Mouse (Mus musculus) kidney, embryonic 14.5 days (tissue): ENCODE measurements at regions not wholly inside any gene's neighbourhood (a gene's known extent, or its start where the extent isn't known, plus 50 kb on each side); places are given as distances from the start of the nearest gene placed in this dataset.

Experiments
- ATAC-seq: fragments of 200-750 bp; cut with Nextera tagmentation; 2 replicates; pipeline ENCODE4 v1.8.0; 2017; ENCODE audit warnings: moderate number of reproducible peaks, mild to moderate bottlenecking, moderate TSS enrichment, moderate library complexity; ENCODE audit not compliant: low FRiP score, low TSS enrichment
- H3K27ac ChIP-seq: fragments of 300-500 bp; sonication (generic); 2 replicates; pipeline ENCODE4 v1.5.1; 2014; ENCODE audit warnings: low read depth, mild to moderate bottlenecking, low read length, moderate library complexity, mixed read lengths
- H3K27me3 ChIP-seq: fragments of 300-500 bp; sonication (generic); 2 replicates; pipeline ENCODE4 v1.6.1; 2014; ENCODE audit warnings: mild to moderate bottlenecking, low read length; ENCODE audit not compliant: control insufficient read depth, insufficient read depth
- H3K36me3 ChIP-seq: fragments of 300-500 bp; sonication (generic); 2 replicates; pipeline ENCODE4 v1.6.1; 2014; ENCODE audit warnings: low read length, mixed read lengths; ENCODE audit not compliant: control insufficient read depth, insufficient read depth
- H3K4me1 ChIP-seq: fragments of 300-500 bp; sonication (generic); 2 replicates; pipeline ENCODE4 v1.6.1; 2014; ENCODE audit warnings: low read length, mixed read lengths; ENCODE audit not compliant: control insufficient read depth, insufficient read depth
- H3K4me2 ChIP-seq: fragments of 300-500 bp; sonication (generic); replicated peaks from 2 replicates; pipeline ENCODE4 v1.6.1; 2014; ENCODE audit warnings: low read depth, mild to moderate bottlenecking, low read length
- H3K4me3 ChIP-seq: fragments of 300-500 bp; sonication (generic); 2 replicates; pipeline ENCODE4 v1.5.1; 2014; ENCODE audit warnings: mild to moderate bottlenecking, low read length
- H3K9ac ChIP-seq: fragments of 300-500 bp; sonication (generic); 2 replicates; pipeline ENCODE4 v1.6.1; 2014; ENCODE audit warnings: low read depth, mild to moderate bottlenecking, low read length, moderate library complexity
- H3K9me3 ChIP-seq: fragments of 300-500 bp; sonication (generic); 2 replicates; pipeline ENCODE4 v1.6.1; 2016; ENCODE audit warnings: low read length; ENCODE audit not compliant: control insufficient read depth
- WGBS: fragments of 180-500 bp; shearing (Covaris S2); extraction: QIAGEN DNeasy Blood & Tissue Kit; methylation state at CpG from one replicate; pipeline ENCODE4 v1.1.7; 2014; 5-methylcytosine and 5-hydroxymethylcytosine counted together

GRCm38 (mm10) chr3:66537106-66537893 is 240.7 kb upstream of the Veph1 start:
- no peaks in the 10 kb centered on the region for H3K36me3 ChIP-seq
- H3K9ac ChIP-seq = no peak overlapping the region
- no peak overlapping the region for H3K4me3 ChIP-seq
- no peak overlapping the region for H3K27ac ChIP-seq
- H3K9me3 ChIP-seq = no peaks in the 10 kb centered on the region
- no peaks in the 10 kb centered on the region for H3K4me1 ChIP-seq
- no peak overlapping the region for H3K4me2 ChIP-seq
- no peak for ATAC-seq
- H3K27me3 ChIP-seq = no peaks in the 10 kb centered on the region
- WGBS = 46% methylated on average over 3 of the region's 3 CpGs

GRCm38 (mm10) chr3:66536673-66537072 is 240.0 kb upstream of the Veph1 start:
- Histone ChIP-seq H3K4me3 (no peak overlapping the region), H3K27me3 (no peaks in the 10 kb centered on the region), H3K9ac (no peak overlapping the region), H3K4me1 (no peaks in the 10 kb centered on the region), H3K27ac (no peak overlapping the region), H3K4me2 (no peak overlapping the region), H3K9me3 (no peaks in the 10 kb centered on the region), H3K36me3 (no peaks in the 10 kb centered on the region)
- 73% methylated on average over 11 of the region's 11 CpGs for WGBS
- ATAC-seq = no peak

GRCm38 (mm10) chr3:66535786-66536529 is 239.3 kb upstream of the Veph1 start:
- no peak for ATAC-seq
- no peak overlapping the region for H3K4me2 ChIP-seq
- H3K4me3 ChIP-seq = no peak overlapping the region
- H3K27ac ChIP-seq = no peak overlapping the region
- WGBS = 30% methylated on average over 8 of the region's 8 CpGs
- no peak overlapping the region for H3K9ac ChIP-seq
- H3K9me3 ChIP-seq = no peaks in the 10 kb centered on the region
- H3K36me3 ChIP-seq = no peaks in the 10 kb centered on the region
- no peaks in the 10 kb centered on the region for H3K4me1 ChIP-seq
- no peaks in the 10 kb centered on the region for H3K27me3 ChIP-seq

GRCm38 (mm10) chr3:66519925-66520324 is 223.3 kb upstream of the Veph1 start:
- Histone ChIP-seq H3K27me3 (no peaks in the 10 kb centered on the region), H3K9me3 (no peaks in the 10 kb centered on the region), H3K36me3 (no peaks in the 10 kb centered on the region), H3K4me1 (no peaks in the 10 kb centered on the region), H3K4me3 (no peak overlapping the region), H3K4me2 (no peak overlapping the region), H3K9ac (no peak overlapping the region), H3K27ac (no peak overlapping the region)
- 88% methylated on average over 1 of the region's 1 CpGs for WGBS
- ATAC-seq = no peak

GRCm38 (mm10) chr3:66518289-66518688 is 221.7 kb upstream of the Veph1 start:
- WGBS = 36% methylated on average over 2 of the region's 2 CpGs
- no peak overlapping the region for H3K27ac ChIP-seq

GRCm38 (mm10) chr3:66515773-66516406 is 219.3 kb upstream of the Veph1 start:
- H3K36me3 ChIP-seq = no peaks in the 10 kb centered on the region
- no peak overlapping the region for H3K4me2 ChIP-seq
- no peaks in the 10 kb centered on the region for H3K27me3 ChIP-seq
- H3K9me3 ChIP-seq = no peaks in the 10 kb centered on the region
- no peaks in the 10 kb centered on the region for H3K4me1 ChIP-seq
- no peak overlapping the region for H3K27ac ChIP-seq
- no peak for ATAC-seq
- 91% methylated on average over 6 of the region's 6 CpGs for WGBS
- no peak overlapping the region for H3K4me3 ChIP-seq
- H3K9ac ChIP-seq = no peak overlapping the region

More at GRCm38 (mm10) chr3:66518289-66518688, 221.7 kb upstream of the Veph1 start:
- H3K27me3 ChIP-seq = no peaks in the 10 kb centered on the region
- no peak overlapping the region for H3K4me3 ChIP-seq
- H3K9me3 ChIP-seq = no peaks in the 10 kb centered on the region
- no peak overlapping the region for H3K4me2 ChIP-seq
- H3K9ac ChIP-seq = no peak overlapping the region
- ATAC-seq = no peak
- H3K4me1 ChIP-seq = no peaks in the 10 kb centered on the region
- no peaks in the 10 kb centered on the region for H3K36me3 ChIP-seq

GRCm38 (mm10) chr3:66514587-66514986 is 217.9 kb upstream of the Veph1 start:
- Histone ChIP-seq H3K4me1 (no peaks in the 10 kb centered on the region), H3K9me3 (no peaks in the 10 kb centered on the region), H3K4me2 (no peak overlapping the region), H3K4me3 (no peak overlapping the region), H3K27me3 (no peaks in the 10 kb centered on the region), H3K9ac (no peak overlapping the region), H3K27ac (no peak overlapping the region), H3K36me3 (no peaks in the 10 kb centered on the region)
- ATAC-seq = no peak
- 85% methylated on average over 8 of the region's 8 CpGs for WGBS

- no peak for ATAC-seq
These were observed 215.8 kb upstream of the Veph1 start for GRCm38 (mm10) chr3:66512408-66512807.

GRCm38 (mm10) chr3:66510455-66510854 is 213.8 kb upstream of the Veph1 start:
- Histone ChIP-seq H3K4me2 (no peak overlapping the region), H3K36me3 (no peaks in the 10 kb centered on the region)
- ATAC-seq = no peak

More at GRCm38 (mm10) chr3:66512408-66512807, 215.8 kb upstream of the Veph1 start:
- no peaks in the 10 kb centered on the region for H3K4me1 ChIP-seq
- H3K9me3 ChIP-seq = no peaks in the 10 kb centered on the region
- 98% methylated on average over 1 of the region's 1 CpGs for WGBS
- H3K36me3 ChIP-seq = no peaks in the 10 kb centered on the region
- no peak overlapping the region for H3K4me3 ChIP-seq
- H3K27ac ChIP-seq = no peak overlapping the region
- H3K4me2 ChIP-seq = no peak overlapping the region
- H3K27me3 ChIP-seq = no peaks in the 10 kb centered on the region
- H3K9ac ChIP-seq = no peak overlapping the region

More at GRCm38 (mm10) chr3:66510455-66510854, 213.8 kb upstream of the Veph1 start:
- 79% methylated on average over 4 of the region's 4 CpGs for WGBS
- H3K4me1 ChIP-seq = no peaks in the 10 kb centered on the region
- no peaks in the 10 kb centered on the region for H3K9me3 ChIP-seq
- H3K27ac ChIP-seq = no peak overlapping the region
- H3K4me3 ChIP-seq = no peak overlapping the region
- H3K27me3 ChIP-seq = no peaks in the 10 kb centered on the region
- no peak overlapping the region for H3K9ac ChIP-seq
